Mouse (Mus musculus) ES-E14 (cell line): ENCODE results near the gene Acin1.

Source experiments
- ZC3H11A ChIP-seq: IDR thresholded peaks from 2 replicates; pipeline ENCODE4 v1.6.1; 2012; ENCODE audit warnings: low read depth, mild to moderate bottlenecking, inconsistent platforms, low read length, borderline replicate concordance
- ZNF384 ChIP-seq: IDR thresholded peaks from 2 replicates; pipeline ENCODE4 v1.6.1; 2012; ENCODE audit warnings: low read depth, low read length, inconsistent platforms

- no peak for TF ChIP-seq ZNF384
- no peak for TF ChIP-seq ZC3H11A
Observed at GRCm38 (mm10) chr14:54724049-54724448, 37.3 kb upstream of the Acin1 start.
